Mouse (Mus musculus) stomach, postnatal 0 days (tissue): Measurements from ENCODE around the gene Rtn1.

ENCODE experiments used
- CTCF ChIP-seq: IDR thresholded peaks from 2 replicates; pipeline ENCODE4 v1.5.1; 2016; ENCODE audit warnings: antibody characterized with exemption, low read depth, mild to moderate bottlenecking, moderate library complexity
- EP300 ChIP-seq: optimal IDR thresholded peaks from 2 replicates; pipeline ENCODE3; 2016; ENCODE audit warnings: antibody characterized with exemption

DNA sequence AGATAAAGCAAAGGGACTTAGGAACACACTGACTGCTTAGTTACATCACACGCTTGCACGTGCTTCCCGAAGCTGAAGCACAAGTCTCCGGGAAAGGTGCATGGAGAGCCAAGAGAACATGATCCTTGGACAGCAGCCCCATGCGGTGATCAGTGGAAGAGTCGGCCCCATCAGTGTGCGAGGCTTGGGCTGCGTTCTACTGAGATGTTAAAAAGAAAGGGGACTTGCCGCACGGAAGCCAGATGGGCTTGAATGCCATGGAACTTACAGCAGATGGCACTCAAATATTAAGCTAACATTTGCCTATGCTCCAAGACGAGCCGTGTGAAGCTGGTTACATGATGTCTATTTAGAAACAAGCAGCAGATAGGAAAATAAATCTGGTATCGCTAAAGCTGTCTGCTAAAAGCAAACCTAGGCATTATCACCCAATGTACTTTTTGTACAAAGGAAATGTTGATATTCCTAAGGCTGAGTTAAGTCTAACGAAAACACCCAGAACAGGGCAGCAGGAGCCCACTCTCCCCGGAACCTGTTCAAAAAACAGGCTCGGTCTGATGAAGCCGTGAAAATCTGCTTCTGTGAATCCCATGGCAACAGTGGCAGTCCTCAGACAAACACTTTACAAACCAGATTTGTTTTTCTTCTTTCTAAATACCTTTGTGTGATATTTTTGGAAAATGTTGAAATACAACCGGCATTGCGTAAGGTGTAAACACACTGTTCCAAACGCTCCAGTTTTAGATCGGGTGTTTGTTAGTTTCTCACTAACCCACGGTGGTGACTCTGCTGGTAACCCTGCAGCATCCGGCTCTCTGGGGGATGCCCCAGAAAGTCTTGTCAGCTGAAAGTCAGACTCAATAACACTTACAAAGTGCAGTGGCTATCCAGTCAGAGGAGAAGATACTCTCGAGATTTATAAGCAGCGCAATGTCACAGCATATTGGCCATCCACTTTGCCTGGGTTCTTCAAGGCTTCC is 123.2 kb downstream of the Rtn1 start:
- TF ChIP-seq EP300, result no peak
- TF ChIP-seq CTCF, result peak; percentile 24
